Mouse (Mus musculus) liver, adult 2 months (tissue): ENCODE data around the gene Olfr452.

ENCODE experiments used
- CTCF ChIP-seq: fragments of 200-500 bp; IDR thresholded peaks from 2 replicates; pipeline ENCODE4 v1.5.1; 2011; ENCODE audit warnings: low read depth, low read length, control low read depth
- POLR2A ChIP-seq: fragments of 200-500 bp; IDR thresholded peaks from 2 replicates; pipeline ENCODE4 v1.6.1; 2011; ENCODE audit warnings: low read length, control low read depth; ENCODE audit not compliant: insufficient read depth; ENCODE audit errors: extremely low read depth

DNA sequence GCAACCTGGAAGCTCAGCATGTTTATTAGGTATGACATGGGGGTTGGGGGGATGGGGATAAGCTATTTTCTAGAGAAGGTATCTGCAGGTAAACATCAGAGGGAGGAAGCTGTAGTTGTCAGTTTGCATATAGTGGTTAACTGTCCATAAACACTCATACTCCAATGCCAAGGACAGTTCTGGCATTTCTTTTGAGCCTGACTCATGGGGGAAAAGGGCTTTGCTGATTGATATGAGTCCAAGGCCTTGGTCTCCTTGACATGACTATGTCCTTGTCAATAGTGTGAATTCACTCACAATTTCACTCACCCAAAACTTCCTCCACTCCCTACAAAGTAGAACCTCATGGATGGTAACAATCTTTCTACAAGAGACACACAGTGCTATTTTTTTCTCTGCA, 37.0 kb upstream of the Olfr452 start:
- TF ChIP-seq CTCF = no peak
- no peak for TF ChIP-seq POLR2A
